Comparison of ENCODE assay signal across 24 mouse cellular contexts in genomic region chr6:12058717-12059116, GRCm38 (mm10).
"Had no signal": no experiment of that assay in that cellular context is flagged by ENCODE, and none has a peak within 500 bp of the region (broad histone marks: within the 10 kb centered on the region; RNA-seq: fewer than 3 reads in every experiment).

No protein-coding gene starts in this region.

- H3K9me3 ChIP-seq: heart, embryonic 10.5 days; heart, embryonic 12.5 days; intestine, embryonic 15.5 days; limb, embryonic 10.5 days; limb, embryonic 12.5 days had no signal

- H3K9ac ChIP-seq: heart, embryonic 12.5 days; hindbrain, embryonic 14.5 days; intestine, embryonic 15.5 days; limb, embryonic 12.5 days had no signal

- H3K36me3 ChIP-seq: heart, embryonic 10.5 days; intestine, embryonic 15.5 days had no signal

- H3K4me1 ChIP-seq: intestine, embryonic 15.5 days; limb, embryonic 10.5 days had no signal

- ATAC-seq: forebrain, embryonic 16.5 days; hindbrain, embryonic 16.5 days; inflammation-experienced regulatory T-cells, adult 6 months; intestine, embryonic 15.5 days; intestine, postnatal 0 days had no signal

- H3K27ac ChIP-seq: gastrocnemius, adult 2 months; heart, embryonic 10.5 days; hindbrain, embryonic 14.5 days; intestine, embryonic 15.5 days; left cerebral cortex, adult 2 months; limb, embryonic 10.5 days; limb, embryonic 12.5 days had no signal

- H3K4me2 ChIP-seq: heart, embryonic 12.5 days; hindbrain, embryonic 14.5 days; intestine, embryonic 15.5 days; limb, embryonic 12.5 days had no signal

- DNase-seq: gastrocnemius, adult 2 months; gastrocnemius, postnatal 10 days; gastrocnemius, postnatal 25 days; heart, adult 18-20 months; heart, postnatal 10 days; heart, postnatal 4 days; kidney, adult 18-20 months; kidney, adult 8-10 months; kidney, postnatal 10 days; kidney, postnatal 25 days; kidney, postnatal 4 days; layer of hippocampus, adult 9-11 months; liver had no signal

- H3K4me3 ChIP-seq: gastrocnemius, adult 2 months; heart, embryonic 10.5 days; heart, embryonic 12.5 days; intestine, embryonic 15.5 days; left cerebral cortex, adult 2 months; limb, embryonic 10.5 days; limb, embryonic 12.5 days had no signal

- H3K27me3 ChIP-seq: heart, embryonic 12.5 days; intestine, embryonic 15.5 days; limb, embryonic 12.5 days had no signal
